Mouse (Mus musculus): ENCODE results near the gene Pwwp2b.

The Pwwp2b gene

DNA sequence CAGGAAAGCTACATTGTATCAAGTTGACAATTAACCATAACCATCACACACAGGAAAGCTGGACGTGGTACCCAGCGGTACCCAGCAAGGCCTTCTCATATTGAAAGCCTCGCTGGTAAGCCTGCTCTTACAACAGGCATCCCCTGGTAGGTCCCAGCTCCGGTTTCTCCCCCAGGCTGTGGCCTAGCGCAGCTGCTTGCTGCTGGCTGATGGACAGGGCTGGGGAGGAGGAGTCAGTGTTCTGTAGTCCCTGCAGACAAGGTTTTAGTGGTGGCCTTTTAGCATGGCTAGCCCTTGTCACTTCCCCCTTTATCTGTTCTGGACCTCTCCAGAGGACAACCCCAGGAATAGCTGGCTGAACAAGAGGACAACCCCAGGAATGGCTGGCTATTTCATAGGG lies 54.0 kb downstream of the Pwwp2b start:
- no peak for DNase-seq

DNA sequence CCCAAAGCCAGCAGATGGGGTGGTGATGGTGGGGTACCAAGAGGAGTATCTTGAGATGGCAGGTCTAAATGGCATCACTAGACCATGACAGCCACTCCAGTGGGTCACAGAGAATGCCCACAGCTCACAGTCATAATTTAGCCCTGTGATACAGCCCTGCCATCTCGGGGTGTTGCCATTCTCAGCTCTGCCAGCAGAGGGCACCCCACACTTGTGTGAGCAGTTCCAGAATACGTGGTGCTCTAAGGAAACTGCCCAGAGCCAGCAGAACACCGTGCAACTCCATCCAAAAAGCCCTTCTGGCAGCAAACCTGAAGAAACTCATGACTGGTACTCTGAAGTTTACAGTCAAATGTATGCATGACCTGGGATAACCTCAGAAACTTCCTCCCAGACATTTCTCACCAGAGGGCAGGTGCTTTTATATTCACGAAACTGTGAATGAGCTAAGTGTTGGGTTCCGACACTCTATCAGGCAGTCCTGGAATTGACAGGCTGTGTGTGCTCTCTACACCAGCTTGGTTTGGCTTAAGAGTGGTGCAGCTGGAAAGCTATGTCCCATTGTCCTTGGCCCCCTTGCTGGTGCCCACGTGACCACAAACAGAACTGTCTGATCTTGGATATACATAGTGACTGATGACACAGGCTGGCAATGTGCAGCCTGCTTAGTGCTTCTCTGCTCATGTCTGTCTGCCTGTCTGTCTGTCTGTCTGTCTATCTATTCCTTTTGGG lies 55.2 kb downstream of the Pwwp2b start:
- peak; percentile 94 for DNase-seq

DNA sequence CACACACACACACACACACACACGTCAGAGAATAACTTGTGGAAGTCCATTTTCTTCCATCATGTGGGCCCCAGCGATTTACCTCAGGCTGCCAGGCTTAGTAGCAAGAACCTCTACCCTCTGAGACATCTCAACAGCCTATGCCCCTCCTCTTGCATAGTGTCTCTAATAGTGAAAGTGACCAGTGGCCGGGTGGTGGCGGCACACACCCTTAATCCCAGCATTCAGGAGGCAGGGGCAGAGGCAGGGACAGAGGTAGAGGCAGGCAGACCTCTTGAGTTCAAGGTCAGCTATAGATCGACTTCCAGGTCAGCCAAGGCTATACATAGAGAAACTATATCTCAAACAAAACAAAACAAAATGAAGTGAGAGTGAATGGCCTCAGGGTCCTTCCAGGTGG lies 56.0 kb downstream of the Pwwp2b start:
- no peak for DNase-seq

DNA sequence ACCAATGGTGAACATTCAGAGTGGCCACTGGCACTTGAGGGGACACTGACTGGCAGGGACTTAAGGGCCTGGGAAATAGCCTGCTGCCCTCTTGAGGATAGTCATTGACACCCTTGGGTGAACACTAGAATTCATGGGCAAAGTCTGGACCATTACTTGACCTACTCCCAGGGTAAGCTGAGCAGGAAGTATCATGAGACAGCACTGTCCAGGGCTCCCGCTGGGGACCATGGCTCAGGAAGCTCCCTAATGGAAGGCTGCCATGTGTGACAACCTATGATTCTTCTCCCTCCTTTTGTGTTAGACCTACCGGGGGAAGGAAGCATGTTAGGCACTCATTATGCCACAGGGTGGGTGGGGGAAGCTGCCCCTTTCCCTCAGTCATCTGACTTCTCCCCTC lies 58.8 kb downstream of the Pwwp2b start:
- DNase-seq, result no peak

DNA sequence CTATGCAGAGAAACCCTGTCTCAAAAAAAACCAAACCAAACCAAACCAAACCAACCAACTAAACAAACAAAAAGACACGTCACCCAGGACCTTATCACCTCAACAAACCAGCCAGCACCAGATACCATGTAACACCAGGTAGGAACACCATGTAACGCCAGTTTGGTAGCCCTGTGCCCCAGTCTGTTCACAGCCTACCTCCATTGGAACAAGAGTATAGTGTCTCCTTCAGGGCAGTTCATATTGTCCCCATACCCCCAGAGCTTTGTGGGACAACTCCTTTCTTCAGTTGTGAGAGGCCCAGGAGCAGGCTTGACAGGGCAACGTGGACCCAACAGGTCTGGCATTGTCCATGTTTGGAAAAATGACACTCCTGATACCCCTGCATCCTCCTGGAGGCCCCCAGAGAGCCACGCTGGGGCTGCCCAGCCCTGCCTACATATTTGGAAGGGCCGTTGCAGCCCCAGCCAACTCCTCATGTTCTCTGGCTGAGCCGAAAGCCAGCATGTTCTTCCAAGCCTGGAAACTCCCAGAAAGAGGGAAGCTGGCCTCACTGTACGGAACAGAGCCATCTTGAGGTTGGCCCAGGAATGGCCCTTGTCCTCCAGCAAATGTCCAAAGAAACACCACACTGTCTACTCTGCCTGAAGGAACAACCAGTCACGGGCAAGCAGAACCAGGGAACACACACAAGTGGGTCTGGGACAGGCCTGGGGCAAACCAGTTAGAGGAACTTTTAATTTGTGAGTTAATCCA lies 60.0 kb downstream of the Pwwp2b start:
- DNase-seq, result peak; percentile 61

DNA sequence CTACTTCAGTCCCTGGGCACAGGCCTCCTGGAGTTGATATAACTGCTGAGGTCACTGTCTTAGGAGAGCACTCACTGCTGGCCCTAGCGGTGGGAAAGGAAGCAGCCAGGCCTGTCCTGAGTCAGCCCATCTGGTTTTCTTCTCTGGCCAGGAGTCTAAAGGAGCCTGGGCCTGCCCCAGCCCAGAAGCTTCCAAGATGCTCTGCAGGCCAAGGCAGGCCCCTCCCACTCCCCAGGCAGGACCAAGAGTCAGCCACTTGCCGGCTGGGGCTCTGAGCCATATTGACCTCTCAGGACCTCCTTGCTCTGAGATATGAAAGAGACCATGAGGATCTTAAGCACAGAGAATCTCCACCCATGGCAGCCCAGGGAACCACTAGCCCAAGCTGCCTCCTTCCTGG lies 60.8 kb downstream of the Pwwp2b start:
- DNase-seq, result peak; percentile 61

DNA sequence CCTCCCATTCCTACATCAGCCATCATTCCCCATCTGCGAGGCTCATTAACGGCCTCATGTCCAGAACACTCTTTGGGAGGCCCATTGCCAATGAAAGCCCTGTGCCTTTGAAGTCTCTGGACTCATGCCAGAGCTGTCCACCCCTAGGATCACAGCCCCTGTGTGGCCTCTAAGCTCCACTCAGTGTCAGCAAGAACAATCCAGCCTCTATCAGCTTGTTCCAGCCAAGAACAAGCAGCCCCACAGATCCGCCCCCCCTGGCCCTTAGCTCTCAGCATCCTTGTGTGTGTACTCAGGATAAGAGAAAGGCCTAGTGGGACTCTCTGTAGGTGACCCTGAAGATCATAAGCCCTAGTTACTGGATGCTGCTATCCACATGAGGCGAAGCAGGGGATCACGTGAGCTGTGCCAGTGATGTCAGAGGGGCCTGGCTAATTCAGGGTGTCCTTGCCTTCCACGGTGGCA lies 62.2 kb downstream of the Pwwp2b start:
- peak; percentile 32 for DNase-seq

DNA sequence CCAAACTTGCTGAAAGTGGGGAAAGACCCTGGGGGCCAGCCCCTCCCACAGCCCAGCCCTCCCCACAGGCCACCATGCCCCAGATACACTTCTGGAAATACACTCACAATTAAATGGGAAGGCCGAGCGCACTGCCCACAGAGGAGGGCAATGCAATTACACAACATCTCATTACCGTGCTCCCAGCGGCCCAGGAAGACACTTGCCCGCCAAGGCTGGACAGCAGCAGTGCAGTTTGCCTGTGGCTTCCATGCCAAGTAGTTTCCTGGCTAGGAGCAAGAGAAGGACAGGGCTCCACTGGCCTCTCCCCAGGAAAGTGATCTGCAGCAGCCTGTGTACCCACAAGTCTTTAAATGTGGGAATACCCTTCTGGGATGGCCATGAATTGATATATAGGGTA lies 64.4 kb downstream of the Pwwp2b start:
- DNase-seq, result no peak

DNA sequence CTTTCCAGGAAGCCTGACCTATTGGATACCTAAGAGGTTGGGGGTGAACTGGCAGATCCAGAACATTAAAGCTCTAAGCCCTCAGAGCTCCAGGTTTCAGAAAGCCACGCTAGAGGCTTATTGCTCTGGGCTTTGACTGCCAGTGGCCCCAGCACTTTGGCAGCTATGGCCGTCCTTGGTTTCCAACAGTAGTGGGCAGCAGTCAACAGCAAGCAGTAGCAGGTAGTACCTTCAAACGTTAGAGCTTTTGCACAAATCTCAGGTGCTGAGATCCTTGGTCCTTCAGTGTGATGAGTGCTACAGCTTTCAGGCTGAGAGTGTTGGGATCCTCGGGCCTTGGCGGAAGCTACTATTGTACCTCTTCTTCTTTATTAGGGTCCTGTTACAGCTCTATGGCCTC lies 65.1 kb downstream of the Pwwp2b start:
- DNase-seq, result no peak

DNA sequence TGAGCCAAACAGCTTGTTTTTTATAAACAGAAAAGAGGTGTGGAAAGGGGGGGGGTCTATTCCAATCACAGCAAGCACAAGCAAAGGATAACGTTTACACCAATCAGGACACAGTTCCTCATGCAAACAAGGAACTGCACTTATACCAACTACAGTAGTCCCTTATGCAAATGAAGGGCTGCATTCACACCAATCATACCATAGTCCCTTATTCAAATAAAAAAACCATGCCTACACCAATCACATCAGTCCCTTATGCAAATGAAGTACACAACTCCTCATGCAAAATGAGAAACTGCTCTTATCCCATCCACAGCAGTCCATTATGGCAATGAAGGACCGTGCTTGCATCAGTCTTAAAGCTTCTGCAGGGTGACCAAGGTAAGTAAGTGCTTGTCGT lies 66.4 kb downstream of the Pwwp2b start:
- no peak for DNase-seq

DNA sequence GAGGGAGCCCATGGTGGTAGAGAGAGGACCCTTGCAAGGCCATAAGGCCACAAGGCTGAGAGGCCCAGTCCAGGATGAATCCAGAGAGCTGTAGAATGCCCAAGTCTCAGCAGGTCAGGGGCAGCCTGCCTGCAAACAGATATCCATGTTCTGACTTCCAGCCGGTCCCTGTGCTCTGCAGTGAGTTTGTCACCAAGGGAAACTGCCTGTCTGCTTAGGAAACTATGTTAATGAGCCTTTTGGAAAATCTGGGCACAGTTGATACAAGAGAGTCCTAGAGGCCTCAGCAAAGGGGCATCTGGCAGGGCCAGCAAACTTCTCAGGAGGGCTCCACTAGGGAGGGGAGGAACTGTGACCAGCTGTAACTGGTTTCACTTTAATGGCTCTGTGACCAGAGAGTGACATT lies 70.7 kb downstream of the Pwwp2b start:
- DNase-seq, result no peak
